Mouse (Mus musculus) C2C12 (cell line): ENCODE measurements around the gene Slc48a1.

ENCODE experiments used
- CTCF ChIP-seq: IDR thresholded peaks from one replicate; pipeline ENCODE4 v1.5.1; 2011; ENCODE audit not compliant: control insufficient read depth, insufficient read depth, insufficient read length
- FOSL1 ChIP-seq: IDR thresholded peaks from one replicate; pipeline ENCODE4 v1.8.0; 2011; ENCODE audit warnings: mild to moderate bottlenecking, low read length; ENCODE audit not compliant: poor library complexity, insufficient read depth, severe bottlenecking
- MAX ChIP-seq: IDR thresholded peaks from one replicate; pipeline ENCODE4 v1.6.1; 2011; ENCODE audit warnings: mild to moderate bottlenecking, control low read depth
- MYOD1 ChIP-seq: IDR thresholded peaks from one replicate; pipeline ENCODE4 v1.6.1; 2011; ENCODE audit warnings: low read depth; ENCODE audit not compliant: control insufficient read depth, insufficient read length
- MYOG ChIP-seq: IDR thresholded peaks from one replicate; pipeline ENCODE4 v1.6.1; 2011; ENCODE audit not compliant: control insufficient read depth, insufficient read length; ENCODE audit errors: extremely low read depth
- USF1 ChIP-seq: IDR thresholded peaks from one replicate; pipeline ENCODE4 v1.6.1; 2011; ENCODE audit warnings: low read depth, mild to moderate bottlenecking, control low read depth, moderate library complexity

DNA sequence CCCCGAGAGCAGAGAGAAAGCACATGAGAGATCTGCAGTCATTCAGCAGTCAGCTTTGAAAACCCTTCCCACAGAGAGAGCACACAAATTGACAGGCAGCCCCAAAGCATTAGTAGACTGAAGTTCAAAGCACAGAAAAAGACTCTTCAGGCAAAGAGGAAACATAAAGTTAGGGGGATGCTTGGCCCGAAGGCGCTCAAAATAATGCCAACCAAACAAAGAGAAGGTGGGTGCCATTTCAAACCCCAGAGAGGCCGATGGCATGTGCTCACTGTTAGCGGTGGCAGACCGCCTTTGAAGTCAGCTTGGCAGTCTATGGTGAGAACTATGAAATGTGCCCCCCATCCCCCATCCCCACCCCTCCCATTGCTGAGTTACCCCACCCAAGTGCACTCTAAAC, 63.7 kb downstream of the Slc48a1 start:
- TF ChIP-seq CTCF (no peak), MAX (no peak), MYOG (no peak), FOSL1 (no peak), USF1 (no peak), MYOD1 (no peak)
